Mouse (Mus musculus) heart, adult 2 months (tissue): ENCODE results near the gene Pakap. TPM values are rescaled to one million over a fixed set of nuclear protein-coding genes. Genes with fewer than 3 reads are reported as not detected.
"Not testable (repeated sequence)": the region's sequence is repeated elsewhere in the genome, so short reads cannot be mapped to it uniquely, and the experiment has no call there.

ENCODE experiments used
- DNase-seq, 2 experiments: peaks; one replicate each; pipeline ENCODE4 v3.0.0; 2021
- H3K27ac ChIP-seq: fragments of 200-600 bp; 2 replicates; pipeline ENCODE4 v1.8.1; 2022
- H3K27me3 ChIP-seq: fragments of 200-500 bp; 2 replicates; pipeline ENCODE4 v1.6.1; 2012; ENCODE audit warnings: mild to moderate bottlenecking, low read length, inconsistent platforms, mixed read lengths; ENCODE audit not compliant: control insufficient read depth, insufficient read depth
- H3K36me3 ChIP-seq: fragments of 200-500 bp; 2 replicates; pipeline ENCODE4 v1.6.1; 2012; ENCODE audit warnings: low read length, inconsistent platforms; ENCODE audit not compliant: control insufficient read depth, insufficient read depth
- H3K4me1 ChIP-seq: fragments of 200-500 bp; 2 replicates; pipeline ENCODE4 v1.6.1; 2011; ENCODE audit warnings: low read length; ENCODE audit not compliant: control insufficient read depth, insufficient read depth
- H3K4me3 ChIP-seq: fragments of 200-600 bp; 2 replicates; pipeline ENCODE4 v1.8.1; 2022
- H3K79me2 ChIP-seq: fragments of 200-500 bp; replicated peaks from 2 replicates; pipeline ENCODE4 v1.6.1; 2012; ENCODE audit warnings: mild to moderate bottlenecking, inconsistent platforms, low read length, moderate library complexity, mixed read lengths; ENCODE audit not compliant: control insufficient read depth, insufficient read depth
- H3K9ac ChIP-seq: fragments of 200-500 bp; 2 replicates; pipeline ENCODE4 v1.6.1; 2012; ENCODE audit warnings: low read depth, mild to moderate bottlenecking, control low read depth, inconsistent platforms, low read length, mixed read lengths
- CTCF ChIP-seq: fragments of 200-600 bp; IDR thresholded peaks from 2 replicates; pipeline ENCODE4 v1.8.1; 2022; ENCODE audit warnings: antibody characterized with exemption, mild to moderate bottlenecking, moderate library complexity
- EP300 ChIP-seq: fragments of 200-500 bp; IDR thresholded peaks from 2 replicates; pipeline ENCODE4 v1.6.1; 2011; ENCODE audit warnings: low read depth, low read length, control low read depth; ENCODE audit not compliant: insufficient read depth
- POLR2A ChIP-seq: fragments of 200-500 bp; IDR thresholded peaks from 2 replicates; pipeline ENCODE4 v1.6.1; 2011; ENCODE audit warnings: mild to moderate bottlenecking, low read depth, low read length, control low read depth; ENCODE audit not compliant: insufficient read depth
- WGBS: fragments of 180-500 bp; shearing (Covaris S2); methylation state at CpG from one replicate; pipeline ENCODE4 v1.1.7; 2018; 5-methylcytosine and 5-hydroxymethylcytosine counted together
- intact Hi-C: fragments of 180-260 bp; cut with DNase I; formaldehyde crosslinking; loops from one replicate; pipeline ENCODE4 v1.15.1; 2025
- polyA plus RNA-seq: library from polyadenylated mRNA; depleted of rRNA; stranded (reverse); fragments of >200 nt; gene quantifications from 2 replicates; pipeline ENCODE4 v1.2.3, GENCODE M21; 2012
- total RNA-seq, 2 experiments: library from RNA; stranded (reverse); gene quantifications; 2 replicates each; pipeline ENCODE4 v1.2.3; 2021

Gene Pakap
- total and polyA plus RNA-seq, 3 experiments, result 3.3 to 35.2 (median 33.7) TPM

GRCm38 (mm10) chr4:57883520-57884421, 315.8 kb downstream of the Pakap start:
- Histone ChIP-seq H3K4me3 (no peak overlapping the region), H3K27me3 (no peaks in the 10 kb centered on the region), H3K4me1 (peaks cover 22% of the 10 kb centered on the region), H3K9ac (no peak overlapping the region), H3K36me3 (peaks cover 39% of the 10 kb centered on the region), H3K79me2 (peaks cover 11% of the 10 kb centered on the region), H3K27ac (no peak overlapping the region)
- intact Hi-C loops, result no loop called here
- 34% methylated on average over 7 of the region's 7 CpGs for WGBS
- TF ChIP-seq EP300 (no peak), CTCF (no peak), POLR2A (no peak)
- peak; percentile 35 to 44 for DNase-seq

DNA sequence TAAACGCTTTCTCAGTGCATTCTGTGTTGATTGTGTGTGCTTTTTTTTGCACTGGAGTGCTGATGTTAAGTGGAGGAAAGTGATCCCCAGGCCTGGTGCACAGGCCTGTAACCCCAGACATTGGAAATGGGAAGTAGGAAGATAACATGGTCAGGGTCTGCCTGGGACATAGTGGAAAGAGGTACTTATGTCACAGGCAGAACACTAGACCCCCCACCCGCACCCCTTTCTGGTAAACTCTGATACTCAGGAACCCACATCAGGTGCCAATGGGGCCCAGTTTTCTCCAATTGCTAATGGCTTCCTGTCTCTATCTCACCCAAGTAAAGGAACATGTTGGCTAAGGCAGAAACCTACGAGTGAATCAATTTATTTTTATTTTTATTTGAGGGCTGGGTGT, 316.5 kb downstream of the Pakap start:
- H3K79me2 ChIP-seq, result peaks cover 11% of the 10 kb centered on the region
- H3K36me3 ChIP-seq, result peaks cover 39% of the 10 kb centered on the region
- H3K27me3 ChIP-seq, result no peaks in the 10 kb centered on the region
- WGBS, result 62% methylated on average over 3 of the region's 3 CpGs
- DNase-seq, result no peak
- H3K4me1 ChIP-seq, result peaks cover 22% of the 10 kb centered on the region
- no peak overlapping the region for H3K9ac ChIP-seq
- TF ChIP-seq CTCF (no peak), EP300 (no peak), POLR2A (no peak)
- H3K27ac ChIP-seq, result no peak overlapping the region
- intact Hi-C loops, result no loop called here
- no peak overlapping the region for H3K4me3 ChIP-seq

DNA sequence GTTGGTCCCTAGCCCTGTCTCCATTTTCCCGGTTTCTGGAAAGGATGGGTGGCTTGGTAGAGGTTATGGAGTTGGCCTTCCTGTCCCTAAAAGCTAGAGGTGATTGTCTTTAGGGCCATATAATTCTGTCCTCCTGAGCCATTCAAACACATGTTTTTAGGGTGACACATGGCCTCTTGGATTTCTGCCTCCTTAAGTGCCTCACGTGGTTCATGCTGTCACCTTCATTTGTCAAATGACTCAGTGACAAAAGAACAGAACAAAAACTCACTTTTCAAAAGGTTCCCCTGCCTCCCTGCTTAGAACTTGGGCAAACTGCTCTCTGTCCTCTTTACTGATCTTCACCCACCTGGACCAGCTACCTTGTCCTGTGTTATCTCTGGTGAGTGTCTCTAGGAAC, 317.2 kb downstream of the Pakap start:
- WGBS, result 47% methylated on average over 2 of the region's 2 CpGs
- H3K4me3 ChIP-seq, result no peak overlapping the region
- intact Hi-C loops, result no loop called here
- no peak overlapping the region for H3K27ac ChIP-seq
- peaks cover 11% of the 10 kb centered on the region for H3K79me2 ChIP-seq
- peaks cover 36% of the 10 kb centered on the region for H3K36me3 ChIP-seq
- peak in 1 of 2 experiments; percentile 13 for DNase-seq
- H3K27me3 ChIP-seq, result no peaks in the 10 kb centered on the region
- H3K4me1 ChIP-seq, result peaks cover 19% of the 10 kb centered on the region
- no peak overlapping the region for H3K9ac ChIP-seq
- TF ChIP-seq CTCF (no peak), EP300 (no peak), POLR2A (no peak)

DNA sequence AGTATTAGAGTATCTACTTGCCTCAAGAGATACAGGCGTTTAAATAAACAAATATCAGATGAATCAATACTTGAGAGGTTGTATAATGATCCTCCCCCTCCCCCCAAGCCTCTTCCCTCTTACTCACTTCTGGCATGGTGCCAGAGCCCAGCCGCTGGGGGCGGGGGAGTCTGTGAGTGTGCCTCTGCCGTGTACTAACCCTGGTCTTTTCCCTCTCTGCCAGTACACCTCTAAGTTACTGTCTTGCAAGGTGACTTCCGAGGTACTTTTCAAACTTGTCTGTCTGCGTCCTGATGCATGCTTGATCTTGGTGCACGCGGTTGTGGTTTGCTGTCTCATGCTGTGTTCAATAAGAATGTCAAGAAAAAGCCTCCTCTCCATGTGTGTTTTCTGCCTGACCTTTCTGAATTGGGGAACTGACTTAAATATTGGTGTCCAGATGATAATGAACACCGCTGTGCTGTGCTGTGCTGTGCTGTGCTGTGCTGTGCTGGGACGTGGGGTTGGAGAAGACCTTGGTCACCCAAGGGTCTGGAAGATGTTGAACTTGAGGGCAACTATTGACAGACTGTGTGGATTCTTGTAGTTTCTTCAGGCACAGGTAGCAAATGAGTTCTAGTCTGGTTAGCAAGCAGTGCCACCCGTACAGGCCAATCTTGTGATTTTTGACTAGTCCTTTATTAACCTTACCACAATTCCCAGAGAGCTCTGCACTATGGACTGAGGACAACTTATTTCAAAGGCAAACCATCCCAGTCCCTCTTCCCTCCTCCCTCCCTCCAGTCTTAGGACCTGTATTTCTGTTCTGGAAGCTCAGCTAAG, 318.3 kb downstream of the Pakap start:
- DNase-seq, result peak; percentile 40 to 48
- TF ChIP-seq CTCF (no peak), EP300 (no peak), POLR2A (no peak)
- 53% methylated on average over 11 of the region's 11 CpGs for WGBS
- intact Hi-C loops, result no loop called here
- Histone ChIP-seq H3K27ac (no peak overlapping the region), H3K36me3 (peaks cover 28% of the 10 kb centered on the region), H3K9ac (no peak overlapping the region), H3K27me3 (no peaks in the 10 kb centered on the region), H3K4me3 (no peak overlapping the region), H3K4me1 (peaks cover 16% of the 10 kb centered on the region), H3K79me2 (peaks cover 7% of the 10 kb centered on the region)

DNA sequence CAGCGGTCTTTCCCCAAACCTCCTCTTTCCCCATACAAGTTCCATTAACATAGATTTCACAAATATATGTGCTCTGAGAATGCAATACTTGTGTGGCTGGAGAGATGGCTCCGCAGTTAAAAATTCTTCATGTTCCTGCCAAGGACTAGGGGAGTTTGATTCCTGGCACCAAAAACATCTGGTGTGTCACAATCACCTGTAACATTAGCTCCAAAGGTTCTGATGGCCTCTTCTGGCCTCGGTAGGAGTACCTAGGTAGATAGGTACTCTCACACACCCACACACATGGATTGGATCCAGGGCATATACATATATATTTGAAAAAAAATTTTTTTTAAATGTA, 318.9 kb downstream of the Pakap start:
- Histone ChIP-seq H3K27ac (no peak overlapping the region), H3K4me1 (peaks cover 15% of the 10 kb centered on the region), H3K27me3 (no peaks in the 10 kb centered on the region), H3K4me3 (no peak overlapping the region), H3K36me3 (peaks cover 26% of the 10 kb centered on the region), H3K9ac (no peak overlapping the region), H3K79me2 (peaks cover 5% of the 10 kb centered on the region)
- no peak for DNase-seq
- 77% methylated on average over 3 of the region's 3 CpGs for WGBS
- TF ChIP-seq EP300, result no peak
- no peak for TF ChIP-seq CTCF
- TF ChIP-seq POLR2A, result no peak
- intact Hi-C loops, result no loop called here

- Histone ChIP-seq H3K36me3 (peaks cover 21% of the 10 kb centered on the region), H3K4me1 (peaks cover 13% of the 10 kb centered on the region), H3K27ac (no peak overlapping the region), H3K4me3 (no peak overlapping the region), H3K9ac (no peak overlapping the region), H3K79me2 (peaks cover 1% of the 10 kb centered on the region), H3K27me3 (no peaks in the 10 kb centered on the region)
- 92% methylated on average over 2 of the region's 2 CpGs for WGBS
- peak in 1 of 2 experiments; percentile 9 for DNase-seq
- TF ChIP-seq POLR2A, result no peak
- TF ChIP-seq EP300, result no peak
- TF ChIP-seq CTCF, result 0 out of 2 replicates have a peak, but pooled peaks have one; percentile 11
- intact Hi-C loops, result no loop called here
Measured at GRCm38 (mm10) chr4:57888246-57888645, 320.3 kb downstream of the Pakap start.

DNA sequence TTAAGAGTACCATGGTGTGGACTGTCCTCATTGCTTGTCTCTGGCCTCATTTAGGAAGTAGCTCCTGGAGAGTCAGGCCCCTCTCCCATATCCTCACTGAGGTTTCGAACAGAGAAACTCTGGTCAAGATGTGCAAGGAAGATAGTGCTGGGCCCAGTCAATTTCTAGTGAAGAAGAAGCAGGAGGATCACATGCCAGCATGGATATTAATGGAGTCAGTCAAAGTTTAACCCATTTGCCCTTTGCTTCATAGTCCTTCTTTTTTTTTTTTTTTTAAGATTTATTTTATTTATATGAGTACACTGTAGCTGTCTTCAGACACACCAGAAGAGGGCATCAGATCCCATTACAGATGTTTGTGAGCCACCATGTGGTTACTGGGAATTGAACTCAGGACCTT, 321.0 kb downstream of the Pakap start:
- H3K27me3 ChIP-seq, DNase-seq, H3K27ac ChIP-seq, H3K9ac ChIP-seq, H3K79me2 ChIP-seq, intact Hi-C loops, H3K4me3 ChIP-seq: not testable (repeated sequence)
- H3K36me3 ChIP-seq, result peaks cover 20% of the 10 kb centered on the region
- H3K4me1 ChIP-seq, result peaks cover 11% of the 10 kb centered on the region
- WGBS, result 83% methylated on average over 1 of the region's 1 CpGs
